Mouse (Mus musculus) adipose tissue, adult 10 weeks (tissue): ENCODE measurements around the gene Tmem11. TPM values are rescaled to one million over a fixed set of nuclear protein-coding genes. Genes with fewer than 3 reads are reported as not detected.

Source experiments
- polyA plus RNA-seq: library from polyadenylated mRNA; stranded (reverse); fragments of 350-450 nt; fragmentation: Illumina TruSeq; extraction: RNeasy Lipid Tissue Mini Kit (QIAGEN cat#74804); gene quantifications from one replicate; pipeline ENCODE4 v1.2.3, GENCODE M21; 2014; ENCODE audit warnings: low read depth, low replicate concordance

Tmem11 gene
- polyA plus RNA-seq, result 30.2 TPM

DNA sequence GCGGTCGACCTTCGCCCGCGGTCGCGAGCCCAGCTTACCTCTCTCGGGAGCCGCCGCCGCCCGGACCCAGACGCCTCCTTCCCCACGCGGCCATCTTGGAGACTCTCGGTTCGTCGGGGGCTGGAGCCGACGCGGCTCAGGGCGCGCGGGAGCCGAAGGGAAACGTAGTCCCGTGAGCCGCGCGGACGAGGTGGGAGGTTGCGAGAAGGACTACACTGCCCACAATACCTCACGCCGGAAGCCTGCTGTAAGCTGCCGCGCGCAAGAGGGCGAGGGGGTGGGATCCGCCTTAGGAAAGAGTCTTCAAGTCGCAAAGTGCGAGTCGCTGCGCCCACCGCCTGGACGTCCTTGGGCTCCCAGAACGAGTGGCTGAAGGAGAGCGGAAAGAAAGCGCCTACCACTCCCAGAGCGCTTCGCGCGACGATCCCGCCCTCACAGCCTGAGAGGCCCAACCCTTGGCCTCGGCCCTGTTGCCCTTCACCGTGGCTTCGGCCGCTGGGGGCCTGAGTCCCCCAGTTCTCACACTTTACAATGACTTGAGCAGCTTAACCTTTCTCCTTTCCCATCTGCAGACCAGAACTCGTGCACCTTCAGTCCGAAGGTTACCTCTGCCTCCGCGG, at the start of gene Tmem11:
TSS of gene Tmem11 (minus strand) at position 598 of the 620 bp plus-strand sequence.

DNA sequence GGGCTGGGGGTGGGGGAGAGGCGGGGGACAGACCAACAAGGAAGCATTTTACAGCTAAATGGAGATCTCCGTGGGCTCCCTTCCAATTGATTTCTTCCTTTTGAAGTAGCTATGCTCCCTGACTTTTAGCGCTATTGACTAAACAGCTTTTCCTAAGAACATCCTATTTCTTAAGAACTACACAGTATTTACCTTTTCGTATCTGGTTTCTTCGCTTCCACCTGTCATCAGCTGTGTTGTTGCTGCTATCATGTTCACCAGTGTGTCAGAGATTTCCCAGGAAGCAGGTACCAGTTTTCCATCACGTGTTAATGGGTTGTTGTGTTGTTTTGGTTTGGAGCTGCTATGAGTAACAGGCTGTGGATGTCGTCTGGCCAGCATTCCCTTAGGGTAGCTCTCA, 35.4 kb upstream of the Tmem11 start, which contains the start of gene Natd1:
TSS of gene Natd1 (minus strand) at position 260 of the 400 bp plus-strand sequence.

DNA sequence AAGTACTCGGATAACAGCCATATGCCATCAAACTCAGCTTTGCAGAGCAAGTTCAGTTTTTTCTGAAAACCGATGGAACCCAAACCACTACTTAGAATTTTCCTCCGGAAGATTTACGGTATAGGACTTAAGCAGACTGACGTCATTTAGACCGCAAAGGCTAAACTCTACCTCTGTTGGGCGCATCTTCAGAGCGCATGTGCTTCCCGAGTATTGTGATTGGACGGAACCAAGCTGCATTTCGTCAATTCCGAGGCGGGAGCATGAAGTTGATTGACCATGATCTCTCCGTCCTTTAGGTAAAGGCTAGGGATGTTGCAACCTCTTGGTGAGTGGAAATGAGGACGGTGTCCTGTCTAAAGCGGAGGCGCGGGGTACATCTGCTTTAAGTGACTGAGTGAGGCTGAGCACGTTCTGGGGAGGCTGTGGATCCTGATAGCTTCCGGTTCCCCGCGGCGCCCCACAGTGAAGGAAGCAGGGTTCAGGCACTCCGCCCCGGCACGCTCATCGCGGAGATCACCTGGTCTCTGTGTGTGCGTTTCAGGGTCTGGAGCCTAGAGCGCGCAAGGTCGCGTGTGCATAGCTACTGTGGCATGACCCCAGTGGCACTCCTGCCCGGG, 48.5 kb downstream of the Tmem11 start, which contains the start of gene Dhrs7b:
TSS of gene Dhrs7b (plus strand) at position 199 of the 620 bp plus-strand sequence.

Other genes starting within 250 kb of the Tmem11 start
- 25.4 TPM for gene Llgl1, start 179.5 kb downstream of the Tmem11 start, polyA plus RNA-seq
- gene Flii, start 152.0 kb downstream of the Tmem11 start, polyA plus RNA-seq, result 73.2 TPM
- gene Mief2, start 150.9 kb downstream of the Tmem11 start, polyA plus RNA-seq, result 11.3 TPM
- 7.7 TPM for gene Top3a, start 101.9 kb downstream of the Tmem11 start, polyA plus RNA-seq
- 14.7 TPM for gene Smcr8, start 101.7 kb downstream of the Tmem11 start, polyA plus RNA-seq
- gene Shmt1, start 67.6 kb downstream of the Tmem11 start, polyA plus RNA-seq, result 7.0 TPM
- 35.9 TPM for gene Dhrs7b, start 48.6 kb downstream of the Tmem11 start, polyA plus RNA-seq
- gene Natd1, start 35.5 kb upstream of the Tmem11 start, polyA plus RNA-seq, result 21.6 TPM
- 36.3 TPM for gene Map2k3, start 52.8 kb upstream of the Tmem11 start, polyA plus RNA-seq
- gene Kcnj12, start 143.3 kb upstream of the Tmem11 start, polyA plus RNA-seq, result 2.9 TPM
- gene Tnfrsf13b, start 247.5 kb upstream of the Tmem11 start, polyA plus RNA-seq, result 2.3 TPM